Mouse (Mus musculus): ENCODE measurements around the gene Rhox3c. TPM values are rescaled to one million over a fixed set of nuclear protein-coding genes. Genes with fewer than 3 reads are reported as not detected.

Gene Rhox3c
- not detected for polyA plus RNA-seq (2017; shearing (Covaris generic))

GRCm38 (mm10) chrX:37458285-37458684 is at the start of gene Rhox3c:
Rhox3c (plus strand) TSS chrX:37458585.

GRCm38 (mm10) chrX:37411767-37412166 is 46.6 kb upstream of the Rhox3c start, which contains the start of gene Rhox2b:
Rhox2b (plus strand) TSS chrX:37412067.

GRCm38 (mm10) chrX:37432194-37432593 is 26.2 kb upstream of the Rhox3c start, which contains the start of gene Rhox4b:
Rhox4b (plus strand) TSS chrX:37432494.

GRCm38 (mm10) chrX:37453380-37453779 is 5.0 kb upstream of the Rhox3c start, which contains the start of gene Rhox2c:
Rhox2c (plus strand) TSS chrX:37453680.

GRCm38 (mm10) chrX:37480037-37480436 is 21.7 kb downstream of the Rhox3c start, which contains the start of gene Rhox4c:
Rhox4c (plus strand) TSS chrX:37480337.

GRCm38 (mm10) chrX:37514059-37514458 is 55.7 kb downstream of the Rhox3c start, which contains the start of gene Rhox4d:
Rhox4d (plus strand) TSS chrX:37514359.

Other genes with a start within 250 kb of the Rhox3c start
- gene Gm9, start 247.5 kb upstream of the Rhox3c start, polyA plus RNA-seq (2017; shearing (Covaris generic)) = not detected
- not detected for gene Rhox1, start 236.3 kb upstream of the Rhox3c start, polyA plus RNA-seq (2017; shearing (Covaris generic))
- not detected for gene Rhox2a, start 213.6 kb upstream of the Rhox3c start, polyA plus RNA-seq (2017; shearing (Covaris generic))
- gene Rhox3a, start 208.7 kb upstream of the Rhox3c start, polyA plus RNA-seq (2017; shearing (Covaris generic)) = not detected
- gene Rhox4a, start 193.2 kb upstream of the Rhox3c start, polyA plus RNA-seq (2017; shearing (Covaris generic)) = not detected
- gene Rhox3a2, start 78.6 kb upstream of the Rhox3c start, polyA plus RNA-seq (2017; shearing (Covaris generic)) = not detected
- not detected for gene Rhox4a2, start 67.7 kb upstream of the Rhox3c start, polyA plus RNA-seq (2017; shearing (Covaris generic))
- not detected for gene Rhox2b, start 46.5 kb upstream of the Rhox3c start, polyA plus RNA-seq (2017; shearing (Covaris generic))
- not detected for gene Rhox4b, start 26.1 kb upstream of the Rhox3c start, polyA plus RNA-seq (2017; shearing (Covaris generic))
- not detected for gene Rhox2c, start 4.9 kb upstream of the Rhox3c start, polyA plus RNA-seq (2017; shearing (Covaris generic))
- gene Rhox4c, start 21.8 kb downstream of the Rhox3c start, polyA plus RNA-seq (2017; shearing (Covaris generic)) = not detected
- not detected for gene Rhox2d, start 34.8 kb downstream of the Rhox3c start, polyA plus RNA-seq (2017; shearing (Covaris generic))
- gene Rhox4d, start 55.8 kb downstream of the Rhox3c start, polyA plus RNA-seq (2017; shearing (Covaris generic)) = 0.17 TPM
- not detected for gene Rhox2e, start 71.9 kb downstream of the Rhox3c start, polyA plus RNA-seq (2017; shearing (Covaris generic))
- not detected for gene Rhox3e, start 83.4 kb downstream of the Rhox3c start, polyA plus RNA-seq (2017; shearing (Covaris generic))
- gene Rhox4e, start 98.8 kb downstream of the Rhox3c start, polyA plus RNA-seq (2017; shearing (Covaris generic)) = not detected
- not detected for gene Rhox2f, start 112.8 kb downstream of the Rhox3c start, polyA plus RNA-seq (2017; shearing (Covaris generic))
- not detected for gene Rhox3f, start 122.4 kb downstream of the Rhox3c start, polyA plus RNA-seq (2017; shearing (Covaris generic))
- gene Rhox4f, start 149.1 kb downstream of the Rhox3c start, polyA plus RNA-seq (2017; shearing (Covaris generic)) = not detected
- not detected for gene Rhox3g, start 170.0 kb downstream of the Rhox3c start, polyA plus RNA-seq (2017; shearing (Covaris generic))
- gene Rhox2g, start 184.9 kb downstream of the Rhox3c start, polyA plus RNA-seq (2017; shearing (Covaris generic)) = not detected
- gene Rhox4g, start 192.7 kb downstream of the Rhox3c start, polyA plus RNA-seq (2017; shearing (Covaris generic)) = not detected
- gene Rhox3h, start 210.2 kb downstream of the Rhox3c start, polyA plus RNA-seq (2017; shearing (Covaris generic)) = not detected
- not detected for gene Rhox2h, start 214.7 kb downstream of the Rhox3c start, polyA plus RNA-seq (2017; shearing (Covaris generic))

Data from CD4-positive, CD25-positive, alpha-beta regulatory T cell, adult 9 weeks (primary cell).